Mouse (Mus musculus): ENCODE data around the gene Zdhhc14.

GRCm38 (mm10) chr17:5593071-5593470, 100.7 kb downstream of the Zdhhc14 start:
- TF ChIP-seq POLR2A (IDR thresholded peaks at IDR 0.05; ENCODE audit: low read depth, low read length): no peak
- no peak for TF ChIP-seq CTCF (IDR thresholded peaks at IDR 0.05; ENCODE audit: extremely low read depth, insufficient read depth, insufficient read length, insufficient replicate concordance)

All from spleen, adult 2 months (tissue).